Mouse (Mus musculus) CH12.LX (cell line): Measurements from ENCODE around the gene Arl4c.

Experiments
- CTCF ChIP-seq, 2 experiments: IDR thresholded peaks in 1 of 2; conservative IDR thresholded peaks in 1 of 2; 2 replicates each; pipeline ENCODE4 v1.5.1; 2011 to 2012; ENCODE audit warnings: low read depth in 2 of 2, low read length in 2 of 2, improper control_type of control experiment in 1 of 2, inconsistent platforms in 1 of 2, mild to moderate bottlenecking in 1 of 2, moderate library complexity in 1 of 2
- NRF1 ChIP-seq: IDR thresholded peaks from 2 replicates; pipeline ENCODE4 v1.6.1; 2014; ENCODE audit warnings: low read depth, mild to moderate bottlenecking, inconsistent platforms, low read length, improper control_type of control experiment, moderate library complexity
- UBTF ChIP-seq: IDR thresholded peaks from 2 replicates; pipeline ENCODE4 v1.6.1; 2012; ENCODE audit warnings: low read depth, mild to moderate bottlenecking, inconsistent platforms, low read length, improper control_type of control experiment, moderate library complexity

DNA sequence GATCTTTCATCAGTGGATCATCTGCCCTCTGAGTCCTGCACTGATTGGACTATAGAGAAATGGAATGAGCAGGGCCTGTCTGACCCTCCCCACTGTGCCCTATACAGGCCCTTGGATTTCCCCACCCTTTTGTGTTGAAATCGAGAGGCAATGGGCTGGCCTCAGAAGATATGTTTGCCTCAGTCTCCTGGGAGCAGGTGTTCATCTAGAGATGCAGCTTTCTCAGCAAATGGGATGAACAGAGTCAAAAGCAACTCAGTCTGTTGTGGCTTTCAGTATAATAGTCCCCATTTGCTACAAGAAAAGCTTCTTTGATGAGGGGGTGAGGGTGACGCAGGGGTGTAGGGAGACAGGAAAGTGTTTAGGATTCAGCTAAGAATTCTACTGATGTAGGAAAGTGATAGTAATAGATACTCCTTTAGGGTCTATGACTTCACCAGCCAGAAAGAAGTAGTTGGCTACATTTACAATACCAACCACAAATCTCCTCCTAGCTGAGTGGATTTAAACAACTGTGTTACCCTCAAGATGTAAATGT is 60.3 kb downstream of the Arl4c start:
- TF ChIP-seq CTCF (conservative IDR thresholded peaks at IDR 0.05 in 1 of 2, IDR thresholded peaks at IDR 0.05 in 1 of 2; ENCODE audit: low read depth in 2 of 2, low read length in 2 of 2) (no peak), NRF1 (no peak), UBTF (no peak)
